Mouse (Mus musculus) heart, embryonic 16.5 days (tissue): ENCODE data around the gene Gtpbp8. TPM values are rescaled to one million over a fixed set of nuclear protein-coding genes. Genes with fewer than 3 reads are reported as not detected.

Source experiments
- ATAC-seq: fragments of 200-750 bp; cut with Nextera tagmentation; replicated peaks from 2 replicates; pipeline ENCODE4 v1.8.0; 2017; ENCODE audit warnings: moderate number of reproducible peaks; ENCODE audit not compliant: insufficient read depth, low FRiP score; ENCODE audit errors: extremely low read depth
- H3K27ac ChIP-seq: fragments of 300-500 bp; sonication (generic); 2 replicates; pipeline ENCODE4 v1.5.1; 2014; ENCODE audit warnings: mild to moderate bottlenecking, low read length, control low read depth, moderate library complexity
- H3K27me3 ChIP-seq: fragments of 300-500 bp; sonication (generic); 2 replicates; pipeline ENCODE4 v1.6.1; 2014; ENCODE audit warnings: low read length, mixed read lengths; ENCODE audit not compliant: control insufficient read depth, insufficient read depth
- H3K36me3 ChIP-seq: fragments of 300-500 bp; sonication (generic); 2 replicates; pipeline ENCODE4 v1.6.1; 2014; ENCODE audit not compliant: control insufficient read depth, insufficient read depth
- H3K4me1 ChIP-seq: fragments of 300-500 bp; sonication (generic); 2 replicates; pipeline ENCODE4 v1.6.1; 2014; ENCODE audit warnings: low read length, mixed read lengths; ENCODE audit not compliant: control insufficient read depth, insufficient read depth
- H3K4me2 ChIP-seq: fragments of 300-500 bp; sonication (generic); 2 replicates; pipeline ENCODE4 v1.6.1; 2014; ENCODE audit warnings: low read depth, mild to moderate bottlenecking, control low read depth, low read length
- H3K4me3 ChIP-seq: fragments of 300-500 bp; sonication (generic); 2 replicates; pipeline ENCODE4 v1.5.1; 2014; ENCODE audit warnings: mild to moderate bottlenecking, control low read depth, low read length
- H3K9ac ChIP-seq: fragments of 300-500 bp; sonication (generic); 2 replicates; pipeline ENCODE4 v1.6.1; 2014; ENCODE audit warnings: low read length, control low read depth
- H3K9me3 ChIP-seq: fragments of 300-500 bp; sonication (generic); replicated peaks from 2 replicates; pipeline ENCODE4 v1.6.1; 2016; ENCODE audit warnings: low read length; ENCODE audit not compliant: control insufficient read depth
- WGBS: fragments of 180-500 bp; shearing (Covaris S2); extraction: QIAGEN DNeasy Blood & Tissue Kit; methylation state at CpG from one replicate; pipeline ENCODE4 v1.1.7; 2014; 5-methylcytosine and 5-hydroxymethylcytosine counted together
- polyA plus RNA-seq: library from polyadenylated mRNA; unstranded; fragments of >200 nt; fragmentation: Nextera tagmentation; extraction: Ambion mirVana; gene quantifications from 2 replicates; pipeline ENCODE4 v1.2.1, GENCODE M21; 2015

The Gtpbp8 gene
- polyA plus RNA-seq, 1 experiment from 2014 or later: 21.7 TPM

- no peak overlapping the region for H3K9ac ChIP-seq
- ATAC-seq: no peak
- WGBS: 84% methylated on average over 4 of the region's 4 CpGs
- no peak overlapping the region for H3K4me3 ChIP-seq
- H3K9me3 ChIP-seq: no peaks in the 10 kb centered on the region
- H3K27ac ChIP-seq: no peak overlapping the region
- H3K4me1 ChIP-seq: no peaks in the 10 kb centered on the region
- H3K27me3 ChIP-seq: no peaks in the 10 kb centered on the region
- H3K36me3 ChIP-seq: peaks cover 57% of the 10 kb centered on the region
- H3K4me2 ChIP-seq: no peak overlapping the region
Observed at GRCm38 (mm10) chr16:44736118-44736517, 10.0 kb downstream of the Gtpbp8 start.

DNA sequence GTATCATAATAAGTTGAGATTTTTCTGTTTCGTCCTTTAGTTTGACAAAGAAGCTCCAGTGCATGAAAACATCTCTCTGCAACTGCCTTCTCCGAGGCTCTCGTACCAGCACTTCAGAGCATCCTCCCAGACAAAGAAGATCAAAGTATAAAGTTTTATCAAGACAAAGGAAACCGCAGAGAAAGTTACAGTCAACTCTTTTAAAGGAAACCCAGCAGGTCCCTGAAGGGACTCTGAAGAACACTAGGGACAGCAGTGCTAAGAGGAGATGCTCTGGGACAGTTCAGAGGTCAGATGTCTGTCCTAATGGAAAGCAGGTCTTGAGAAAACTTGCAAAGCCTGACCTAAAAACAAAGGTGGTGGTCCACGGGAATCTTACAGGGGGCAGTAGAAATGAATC is 10.5 kb downstream of the Gtpbp8 start:
- no peak for ATAC-seq
- Histone ChIP-seq H3K9me3 (no peaks in the 10 kb centered on the region), H3K27me3 (no peaks in the 10 kb centered on the region), H3K4me1 (no peaks in the 10 kb centered on the region), H3K9ac (no peak overlapping the region), H3K4me2 (no peak overlapping the region), H3K27ac (no peak overlapping the region), H3K36me3 (peaks cover 57% of the 10 kb centered on the region), H3K4me3 (no peak overlapping the region)
- 87% methylated on average over 5 of the region's 5 CpGs for WGBS

- Histone ChIP-seq H3K4me1 (no peaks in the 10 kb centered on the region), H3K4me3 (no peak overlapping the region), H3K36me3 (peaks cover 59% of the 10 kb centered on the region), H3K27ac (no peak overlapping the region), H3K9ac (no peak overlapping the region), H3K9me3 (no peaks in the 10 kb centered on the region), H3K27me3 (no peaks in the 10 kb centered on the region), H3K4me2 (no peak overlapping the region)
- ATAC-seq: no peak
- WGBS: 71% methylated on average over 3 of the region's 3 CpGs
Observed at GRCm38 (mm10) chr16:44734059-44734458, 12.1 kb downstream of the Gtpbp8 start.

DNA sequence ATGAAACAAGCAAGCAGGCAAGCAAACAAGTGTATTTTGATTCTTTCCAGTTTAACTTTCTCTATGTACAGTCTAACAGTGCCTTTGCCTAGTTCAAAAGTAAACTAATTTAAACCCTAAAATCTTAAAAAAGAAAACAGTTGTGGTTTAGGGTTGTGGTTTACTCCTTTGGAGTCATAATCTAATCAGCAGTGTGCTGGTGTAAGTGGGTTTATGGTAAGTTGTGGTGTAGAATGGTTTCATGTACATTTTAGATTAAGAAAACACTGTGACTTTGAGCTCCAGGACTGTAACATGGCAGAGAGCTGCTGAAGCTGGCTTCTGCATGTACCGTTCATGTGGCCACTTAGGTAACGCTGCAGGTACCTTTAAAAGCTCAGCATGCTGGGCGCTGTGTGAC is 18.6 kb downstream of the Gtpbp8 start:
- Histone ChIP-seq H3K9ac (no peak overlapping the region), H3K27ac (no peak overlapping the region), H3K4me2 (no peak overlapping the region), H3K9me3 (no peaks in the 10 kb centered on the region), H3K27me3 (no peaks in the 10 kb centered on the region), H3K4me3 (no peak overlapping the region), H3K36me3 (peaks cover 17% of the 10 kb centered on the region), H3K4me1 (peaks cover 20% of the 10 kb centered on the region)
- 90% methylated on average over 3 of the region's 3 CpGs for WGBS
- no peak for ATAC-seq

DNA sequence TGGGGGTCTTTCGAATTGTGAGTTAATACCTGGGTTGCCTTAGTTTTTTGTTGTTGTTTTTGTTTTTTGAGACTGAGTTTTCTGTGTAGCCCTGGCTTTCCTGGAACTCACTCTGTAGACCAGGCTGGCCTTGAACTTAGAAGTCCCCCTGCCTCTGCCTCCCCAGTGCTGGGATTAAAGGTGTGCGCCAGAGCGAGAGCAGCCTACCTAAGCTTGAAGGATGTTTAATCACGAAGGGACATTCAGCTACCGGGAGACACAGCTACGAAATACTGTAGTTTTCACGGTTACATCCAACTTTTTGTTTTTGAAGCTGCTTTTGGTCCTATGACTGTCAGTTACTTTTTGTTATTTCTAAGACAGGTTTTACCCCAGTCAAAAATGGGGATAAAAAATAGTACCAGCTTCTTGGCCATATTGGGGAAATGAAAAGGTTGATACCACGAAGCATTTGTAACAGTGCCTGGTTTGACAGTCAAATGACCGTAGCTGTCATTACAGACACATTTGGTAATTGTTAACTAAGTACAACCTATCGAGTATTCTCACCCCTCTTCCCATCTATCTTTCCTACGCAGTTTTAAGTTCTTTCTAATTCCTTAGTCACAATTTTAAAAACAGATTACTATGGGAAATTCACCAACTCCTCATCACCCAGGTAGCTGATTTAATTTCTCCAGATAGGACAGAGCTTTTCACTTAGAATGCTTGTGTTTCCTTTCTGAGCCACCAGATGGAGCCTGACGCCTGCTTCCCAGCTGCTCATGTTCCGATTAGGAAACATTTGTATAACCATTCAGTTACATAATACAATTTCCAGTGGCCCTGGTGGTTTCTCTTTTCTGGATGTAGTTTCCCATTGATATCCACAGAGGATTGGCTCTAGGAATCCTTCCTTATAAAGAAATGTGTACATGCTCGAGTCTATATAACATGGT is 20.6 kb downstream of the Gtpbp8 start:
- Histone ChIP-seq H3K27me3 (no peaks in the 10 kb centered on the region), H3K9ac (peak overlapping the region; percentile 90), H3K4me2 (peak overlapping the region; percentile 81), H3K36me3 (0 out of 2 replicates have a peak, but pooled peaks cover 4% of the 10 kb centered on the region), H3K4me3 (peak overlapping the region; percentile 81), H3K9me3 (no peaks in the 10 kb centered on the region), H3K4me1 (peaks cover 20% of the 10 kb centered on the region), H3K27ac (peak overlapping the region; percentile 96)
- no peak for ATAC-seq
- WGBS: 39% methylated on average over 14 of the region's 14 CpGs

DNA sequence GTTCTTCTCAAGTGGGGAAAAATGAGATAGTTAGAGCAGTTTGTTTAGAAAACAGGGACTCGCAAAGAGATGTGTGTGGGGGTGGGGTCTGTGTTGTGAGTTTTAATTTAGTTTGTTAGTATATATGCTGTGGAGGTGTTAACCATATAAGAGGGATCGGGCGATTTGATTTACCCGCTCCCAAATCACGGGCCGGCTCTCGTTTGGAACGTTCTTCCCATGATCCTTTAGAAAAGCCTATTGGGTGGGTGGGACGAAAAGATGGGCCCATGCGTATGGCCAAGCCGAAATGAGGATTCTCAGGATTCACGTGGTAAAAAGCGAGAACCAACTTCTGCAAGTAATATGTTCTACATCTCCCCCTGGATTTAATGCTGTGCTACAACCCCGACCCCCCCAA is 21.3 kb downstream of the Gtpbp8 start:
- Histone ChIP-seq H3K9ac (peak overlapping the region; percentile 90), H3K4me3 (peak overlapping the region; percentile 81), H3K9me3 (no peaks in the 10 kb centered on the region), H3K27ac (peak overlapping the region; percentile 96), H3K36me3 (peaks cover 4% of the 10 kb centered on the region; the same call in 1 of the 2 replicates), H3K27me3 (no peaks in the 10 kb centered on the region), H3K4me1 (peaks cover 20% of the 10 kb centered on the region), H3K4me2 (peak overlapping the region; percentile 81)
- ATAC-seq: peak; percentile 7; the same call in 1 of the 2 replicates
- under 1% methylated on average over 14 of the region's 14 CpGs for WGBS

DNA sequence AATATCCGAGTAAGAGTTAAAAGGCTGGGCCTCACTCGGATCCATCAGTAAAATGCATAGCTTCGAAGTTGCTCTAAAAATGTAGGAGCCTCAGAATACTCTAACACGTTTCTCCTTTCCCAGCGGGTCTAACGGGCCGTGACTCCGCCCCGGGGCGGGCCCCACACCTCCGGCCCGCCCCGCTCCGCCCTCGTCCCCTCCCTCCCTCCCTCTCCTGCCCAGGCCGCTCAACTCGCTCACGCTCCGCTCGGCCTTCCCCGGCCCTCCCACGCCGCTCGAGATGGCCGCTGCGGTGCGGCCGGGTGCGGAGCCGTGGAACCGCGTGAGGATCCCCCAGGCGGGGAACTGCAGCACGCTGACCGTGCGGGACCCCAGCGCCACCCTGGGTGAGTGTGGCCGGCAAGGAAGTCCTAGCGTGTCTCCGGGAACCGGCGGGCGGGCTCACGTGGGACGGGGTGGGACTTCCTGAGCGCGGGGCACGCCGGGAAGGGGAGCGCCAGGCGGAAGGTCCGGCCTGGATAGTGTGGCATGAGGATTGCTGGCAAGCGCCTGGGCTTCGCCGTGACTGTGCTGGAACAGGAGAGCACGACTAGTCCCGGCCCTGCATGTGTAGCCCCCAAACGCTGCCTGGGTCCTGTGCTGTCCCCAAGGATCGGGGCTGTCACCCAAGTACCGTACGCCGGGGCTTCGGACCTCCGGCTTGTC is 21.9 kb downstream of the Gtpbp8 start, which contains the start of gene Nepro:
Gene Nepro (plus strand): TSS at position 219 of the 705 bp plus-strand sequence.
- WGBS: under 1% methylated on average over 64 of the region's 64 CpGs

DNA sequence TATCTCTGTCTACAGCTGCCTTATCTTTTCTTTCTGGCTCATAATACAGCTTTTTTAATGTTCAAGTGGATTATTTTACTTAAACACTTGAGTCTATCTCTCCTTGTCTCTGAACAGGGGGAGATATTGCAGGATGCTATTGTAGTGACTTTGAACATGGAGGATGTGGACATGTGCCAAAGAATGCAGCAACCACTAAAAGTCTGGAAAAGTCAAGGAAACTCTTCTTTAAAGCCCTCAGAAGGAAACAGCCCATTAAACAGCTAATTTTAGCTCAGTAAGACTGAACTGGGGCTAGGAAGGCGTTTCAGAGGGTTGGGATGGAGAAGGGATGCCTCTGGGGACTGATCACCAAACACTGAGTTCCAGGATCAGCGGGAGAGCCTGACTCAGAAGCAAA is 23.5 kb downstream of the Gtpbp8 start:
- Histone ChIP-seq H3K27me3 (no peaks in the 10 kb centered on the region), H3K36me3 (no peaks in the 10 kb centered on the region; the same call in 1 of the 2 replicates), H3K4me1 (peaks cover 20% of the 10 kb centered on the region), H3K4me2 (peak overlapping the region; percentile 15; the same call in 1 of the 2 replicates), H3K9me3 (no peaks in the 10 kb centered on the region), H3K4me3 (no peak overlapping the region), H3K9ac (no peak overlapping the region; the same call in 1 of the 2 replicates), H3K27ac (peak overlapping the region; percentile 31)
- 52% methylated on average over 2 of the region's 2 CpGs for WGBS
- ATAC-seq: no peak

More for the DNA sequence above, 21.9 kb downstream of the Gtpbp8 start, which contains the start of gene Nepro:
- Histone ChIP-seq H3K9me3 (no peaks in the 10 kb centered on the region), H3K4me2 (peak within 1 kb of the TSS; percentile 81), H3K9ac (peak within 1 kb of the TSS; percentile 90), H3K27ac (peak within 1 kb of the TSS; percentile 96), H3K4me1 (peaks cover 20% of the 10 kb centered on the region), H3K4me3 (peak within 1 kb of the TSS; percentile 81), H3K27me3 (no peaks in the 10 kb centered on the region), H3K36me3 (peaks cover under 1% of the 10 kb centered on the region; the same call in 1 of the 2 replicates)
- peak; percentile 98 for ATAC-seq
